23 mouse cellular contexts compared by ENCODE assay signal in genomic region chr2:158910325-158910724, GRCm38 (mm10).
A peak's percentile ranks its signal among the peaks of the same experiment; 100 is the strongest.
DNase-seq lines count a peak whose midpoint lies in the region; ATAC-seq and TF ChIP-seq lines count a peak whose summit lies in the region.
"Had no signal": no experiment of that assay in that cellular context is flagged by ENCODE, and none has a peak within 500 bp of the region (broad histone marks: within the 10 kb centered on the region; RNA-seq: fewer than 3 reads in every experiment).

No protein-coding gene starts in this region.

- intact Hi-C loops in left cerebral cortex, postnatal 36 days (cut with DNase I) = loop anchor here (5.0 to 10.0 kb wide), 5 partner anchors 77 to 1682 kb away; partner anchors contain the start of gene Mafb
- intact Hi-C loops in left cerebral cortex, postnatal 10 days (cut with DNase I) = loop anchor here (5.0 kb wide), 4 partner anchors 152 to 1682 kb away; partner anchors contain the start of gene Mafb

- TF ChIP-seq CTCF in forebrain, postnatal 0 days (IDR thresholded peaks at IDR 0.05; ENCODE audit: low read depth) = no peak
- no peak for TF ChIP-seq CTCF in brain, embryonic 14.5 days (IDR thresholded peaks at IDR 0.05; ENCODE audit: borderline replicate concordance, extremely low read depth, insufficient read depth, insufficient read length)

- H3K9ac ChIP-seq in forebrain, postnatal 0 days = no peak overlapping the region
- H3K9ac ChIP-seq: heart, embryonic 13.5 days; hindbrain, embryonic 14.5 days had no signal

- ATAC-seq in forebrain, postnatal 0 days = peak; percentile 21; the same call in 1 of the 2 replicates
- ATAC-seq: CD4-positive, CD25-positive, alpha-beta regulatory T cell, adult 4 months; hindbrain, postnatal 0 days; inflammation-experienced regulatory T-cells, adult 6 months; intestine, embryonic 16.5 days had no signal

- WGBS in forebrain, postnatal 0 days = 59% methylated on average over 8 of the region's 8 CpGs
- WGBS in forebrain, embryonic 10.5 days = 60% methylated on average over 8 of the region's 8 CpGs

- H3K27me3 ChIP-seq in forebrain, postnatal 0 days (ENCODE audit: insufficient read depth, low read length) = no peaks in the 10 kb centered on the region; the same call in 1 of the 2 replicates
- 0 out of 2 replicates have a peak, but pooled peaks cover 3% of the 10 kb centered on the region for H3K27me3 ChIP-seq in forebrain, embryonic 10.5 days (ENCODE audit: poor library complexity, severe bottlenecking)

- DNase-seq in forebrain, postnatal 0 days = no peak
- DNase-seq in forebrain, embryonic 10.5 days (ENCODE audit: extremely low spot score, low spot score) = no peak
- DNase-seq in left cerebral cortex, postnatal 36 days (ENCODE audit: low spot score in 2 of 2) = peak; percentile 12 to 23
- DNase-seq in left cerebral cortex, postnatal 10 days (ENCODE audit: extremely low spot score in 1 of 2, low spot score in 2 of 2) = no peak
- DNase-seq in brain, adult 2 months (ENCODE audit: low read depth, low spot score) = peak; percentile 66
- peak; percentile 16 for DNase-seq in brain, embryonic 14.5 days (ENCODE audit: low read depth)
- no peak for DNase-seq in yolk sac, embryonic 10.5 days (ENCODE audit: low spot score)
- DNase-seq: adrenal gland, adult 2 months; adrenal gland, postnatal 14 days; cerebellum, adult 18-20 months; cerebellum, adult 9-10 months; cerebellum, postnatal 14 days; gastrocnemius, postnatal 25 days; heart, adult 2 months; heart, postnatal 14 days; heart, postnatal 4 days had no signal

- H3K4me1 ChIP-seq in forebrain, postnatal 0 days (ENCODE audit: insufficient read depth) = no peaks in the 10 kb centered on the region
- peaks cover 7% of the 10 kb centered on the region for H3K4me1 ChIP-seq in forebrain, embryonic 10.5 days
- H3K4me1 ChIP-seq: heart, embryonic 10.5 days; heart, embryonic 13.5 days had no signal

- no peaks in the 10 kb centered on the region for H3K36me3 ChIP-seq in forebrain, postnatal 0 days (ENCODE audit: insufficient read depth)
- H3K36me3 ChIP-seq in forebrain, embryonic 10.5 days (replicated peaks) = no peaks in the 10 kb centered on the region
- H3K36me3 ChIP-seq: heart, embryonic 10.5 days; heart, embryonic 13.5 days had no signal

- H3K9me3 ChIP-seq in forebrain, postnatal 0 days (ENCODE audit: low read length) = no peaks in the 10 kb centered on the region
- no peaks in the 10 kb centered on the region for H3K9me3 ChIP-seq in forebrain, embryonic 10.5 days
- H3K9me3 ChIP-seq: heart, embryonic 10.5 days; heart, embryonic 13.5 days had no signal

- H3K4me2 ChIP-seq in forebrain, postnatal 0 days (ENCODE audit: low read depth) = no peak overlapping the region
- H3K4me2 ChIP-seq: heart, embryonic 13.5 days; hindbrain, embryonic 14.5 days had no signal

- no peak for TF ChIP-seq POLR2A in brain, embryonic 14.5 days (IDR thresholded peaks at IDR 0.05; ENCODE audit: borderline replicate concordance, extremely low read depth, insufficient read depth, insufficient read length, poor library complexity, severe bottlenecking)

- H3K27ac ChIP-seq in forebrain, postnatal 0 days (ENCODE audit: low read depth, low read length) = no peak overlapping the region
- H3K27ac ChIP-seq in forebrain, embryonic 10.5 days = no peak overlapping the region
- H3K27ac ChIP-seq: heart, adult 2 months; heart, embryonic 10.5 days; heart, embryonic 13.5 days; hindbrain, embryonic 14.5 days; hindbrain, postnatal 0 days had no signal

- no peak overlapping the region for H3K4me3 ChIP-seq in forebrain, postnatal 0 days (ENCODE audit: low read depth, low read length)
- H3K4me3 ChIP-seq in forebrain, embryonic 10.5 days = no peak overlapping the region
- H3K4me3 ChIP-seq: heart, adult 2 months; heart, embryonic 10.5 days; heart, embryonic 13.5 days had no signal

Comparison
In these comparisons a context has a peak if more than half of its experiments do, and no peak if none do; other contexts are left out.
1. DNase-seq: peak in left cerebral cortex, postnatal 36 days (2 of 2), brain, adult 2 months (single experiment) and brain, embryonic 14.5 days (single experiment); none in forebrain, postnatal 0 days (single experiment), forebrain, embryonic 10.5 days (single experiment), left cerebral cortex, postnatal 10 days (0 of 2) and yolk sac, embryonic 10.5 days (single experiment).